Mouse (Mus musculus) layer of hippocampus, adult 9-11 months (tissue): ENCODE measurements around the gene Plscr3.
"Not testable (repeated sequence)": the region's sequence is repeated elsewhere in the genome, so short reads cannot be mapped to it uniquely, and the experiment has no call there.

Experiments
- DNase-seq: peaks from one replicate; pipeline ENCODE4 v3.0.0; 2022

Gene Plscr3

DNA sequence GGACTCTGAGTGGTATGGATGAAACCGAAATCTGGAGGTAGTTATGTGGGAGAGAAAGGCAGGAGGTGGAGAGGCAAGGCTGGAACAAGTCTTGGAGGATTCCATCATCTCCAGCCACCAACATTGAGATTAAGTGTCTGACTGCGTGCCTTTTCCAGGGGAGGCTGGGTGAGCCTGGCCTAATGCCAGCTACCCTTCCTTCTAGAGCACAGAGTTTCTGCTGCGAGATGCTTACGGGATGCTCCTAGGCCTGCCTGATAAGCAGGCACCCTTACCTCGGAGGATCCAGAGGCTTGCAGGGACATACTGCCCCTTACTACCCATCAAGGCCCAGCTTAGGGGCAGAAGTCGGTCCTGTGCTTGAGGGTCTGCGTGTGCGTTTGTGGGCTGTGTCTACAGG lies 12.6 kb upstream of the Plscr3 start:
- DNase-seq = no peak

DNA sequence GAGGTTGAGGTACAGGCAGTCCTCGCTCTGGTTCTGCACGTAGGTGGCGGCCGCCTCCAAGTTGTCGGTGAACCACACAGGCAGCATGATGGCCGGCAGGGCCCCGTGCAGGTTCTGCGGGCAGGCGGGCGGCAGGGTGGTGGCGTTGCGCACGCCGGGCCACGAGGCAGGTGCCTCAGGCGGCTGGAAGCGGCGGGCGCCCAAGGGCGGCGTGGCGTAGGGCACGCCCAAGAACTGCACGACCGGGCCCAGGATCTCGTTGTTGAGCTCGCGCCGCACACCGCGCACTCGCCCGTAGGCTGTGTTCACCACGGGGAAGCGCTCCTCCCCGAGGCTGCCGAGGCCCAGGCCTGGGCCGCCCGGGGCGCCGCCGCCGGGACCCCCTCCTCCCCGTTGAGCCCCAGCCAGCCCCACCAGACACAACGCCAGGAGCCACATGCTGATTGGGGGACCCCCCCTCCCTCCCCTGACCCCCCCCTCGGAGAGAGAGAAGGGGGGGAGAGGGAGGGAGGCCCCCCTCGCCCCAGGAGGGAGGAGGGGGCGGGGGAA lies 12.1 kb upstream of the Plscr3 start:
- no peak for DNase-seq

DNA sequence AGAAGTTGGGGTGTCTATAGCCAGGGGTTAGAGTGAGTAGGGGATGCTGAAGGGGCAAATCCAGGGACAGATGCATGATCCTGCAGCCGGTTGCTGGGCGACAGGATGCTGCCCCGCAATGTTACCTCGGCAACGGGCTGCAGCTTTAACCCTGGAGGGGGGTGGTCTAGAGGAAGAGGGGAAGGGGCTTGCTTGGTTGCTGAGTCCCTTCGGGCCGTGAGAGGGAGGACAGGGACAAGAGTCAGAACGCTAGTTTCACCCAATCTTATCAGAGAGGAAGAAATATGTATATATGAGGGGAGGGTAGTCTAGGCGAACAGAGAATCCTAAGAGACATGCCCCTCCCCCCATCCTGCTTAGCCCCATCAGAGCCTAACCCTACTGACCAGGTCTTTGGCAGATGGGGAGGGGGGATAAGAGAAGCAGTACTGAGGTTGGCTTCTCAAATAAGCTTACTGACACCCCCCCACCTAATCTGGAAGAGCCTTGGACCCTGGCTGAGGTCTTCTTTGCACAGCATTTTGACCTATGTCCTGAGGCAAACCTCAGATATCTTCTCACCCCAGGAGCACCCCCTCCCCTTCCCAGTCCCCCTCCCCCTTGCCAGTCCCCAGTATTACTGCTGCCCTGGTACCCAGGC lies 10.7 kb upstream of the Plscr3 start:
- no peak for DNase-seq

DNA sequence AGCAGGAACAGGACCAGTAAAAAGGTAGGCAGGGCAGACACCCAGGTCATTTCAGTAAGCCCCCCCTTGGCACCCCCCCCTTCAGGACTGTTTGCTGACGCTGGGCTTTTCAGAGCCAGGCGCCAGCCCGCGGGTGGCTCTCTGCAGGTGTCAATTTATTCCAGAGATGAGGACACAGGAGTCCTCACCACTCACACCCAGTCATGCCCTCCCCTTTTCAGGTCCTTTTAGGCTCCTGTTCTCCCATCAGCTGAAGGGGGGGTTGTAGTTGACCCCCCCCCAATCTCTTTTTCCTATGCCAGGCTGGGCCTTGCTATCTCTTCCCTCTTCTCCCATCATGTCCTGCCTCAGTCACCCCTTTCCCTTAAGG lies 10.2 kb upstream of the Plscr3 start:
- no peak for DNase-seq

DNA sequence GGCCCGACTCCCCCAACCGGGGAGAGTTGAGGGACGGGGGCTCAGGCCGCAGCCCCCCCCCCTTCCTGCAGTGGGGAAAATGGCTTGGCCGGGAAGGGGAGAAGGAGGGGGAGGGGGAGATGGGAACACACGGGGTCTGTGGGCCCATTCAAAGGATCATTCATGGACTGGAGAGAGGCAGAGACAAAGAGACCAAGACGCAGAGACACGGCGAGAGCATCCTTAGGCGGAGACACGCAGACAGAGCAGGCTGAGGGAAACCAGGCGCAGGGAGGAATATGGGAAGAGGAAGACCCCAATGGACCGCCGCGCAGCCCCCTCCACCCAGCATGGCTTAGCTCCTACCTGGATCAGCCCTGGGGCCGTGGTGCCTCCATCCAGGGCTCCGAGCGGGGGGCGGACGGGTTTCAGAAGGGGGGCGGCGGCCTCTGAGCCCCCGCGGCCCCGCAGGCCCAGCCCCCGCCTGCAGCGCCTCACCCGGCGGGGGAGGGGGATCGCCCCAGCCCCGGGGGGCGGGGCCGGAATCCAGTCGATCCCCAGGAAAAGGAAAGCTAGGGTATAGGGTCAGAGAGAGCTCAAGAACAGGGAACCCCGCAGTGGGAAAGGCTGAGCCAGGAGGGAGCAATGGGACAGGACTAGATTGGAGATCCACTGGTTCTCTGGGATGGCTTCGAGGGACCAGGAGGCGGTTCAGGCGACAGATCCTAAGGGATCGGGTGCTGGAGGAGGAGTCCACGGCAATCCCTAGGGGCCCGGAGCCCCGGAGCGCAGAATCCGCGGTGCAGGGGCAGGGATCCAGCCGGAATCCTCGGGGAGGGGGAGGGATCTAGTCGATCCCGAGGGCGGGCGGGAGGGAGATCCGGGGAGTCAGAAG lies 9.2 kb upstream of the Plscr3 start:
- DNase-seq = peak; percentile 44

DNA sequence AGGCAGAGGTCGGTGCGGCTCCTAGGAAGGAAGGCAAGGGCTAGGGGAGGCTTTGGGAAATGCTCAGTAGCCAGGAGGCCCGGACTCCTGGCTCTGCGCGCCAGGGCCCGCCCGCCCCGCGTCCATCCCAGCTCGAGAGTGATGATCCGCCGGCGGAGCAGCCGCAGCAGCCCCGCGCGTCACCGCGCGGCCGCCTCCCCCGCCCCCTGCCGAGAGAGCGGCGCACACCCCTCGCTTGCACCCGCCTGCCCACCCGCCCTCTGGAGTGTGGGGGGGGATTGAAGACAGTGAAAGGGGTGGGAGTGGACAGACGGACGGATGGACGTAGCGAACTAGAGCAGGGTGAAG lies 8.6 kb upstream of the Plscr3 start, which contains the start of gene Nlgn2:
TSS of gene Nlgn2 (minus strand) at position 181 of the 348 bp plus-strand sequence.
- no peak for DNase-seq

DNA sequence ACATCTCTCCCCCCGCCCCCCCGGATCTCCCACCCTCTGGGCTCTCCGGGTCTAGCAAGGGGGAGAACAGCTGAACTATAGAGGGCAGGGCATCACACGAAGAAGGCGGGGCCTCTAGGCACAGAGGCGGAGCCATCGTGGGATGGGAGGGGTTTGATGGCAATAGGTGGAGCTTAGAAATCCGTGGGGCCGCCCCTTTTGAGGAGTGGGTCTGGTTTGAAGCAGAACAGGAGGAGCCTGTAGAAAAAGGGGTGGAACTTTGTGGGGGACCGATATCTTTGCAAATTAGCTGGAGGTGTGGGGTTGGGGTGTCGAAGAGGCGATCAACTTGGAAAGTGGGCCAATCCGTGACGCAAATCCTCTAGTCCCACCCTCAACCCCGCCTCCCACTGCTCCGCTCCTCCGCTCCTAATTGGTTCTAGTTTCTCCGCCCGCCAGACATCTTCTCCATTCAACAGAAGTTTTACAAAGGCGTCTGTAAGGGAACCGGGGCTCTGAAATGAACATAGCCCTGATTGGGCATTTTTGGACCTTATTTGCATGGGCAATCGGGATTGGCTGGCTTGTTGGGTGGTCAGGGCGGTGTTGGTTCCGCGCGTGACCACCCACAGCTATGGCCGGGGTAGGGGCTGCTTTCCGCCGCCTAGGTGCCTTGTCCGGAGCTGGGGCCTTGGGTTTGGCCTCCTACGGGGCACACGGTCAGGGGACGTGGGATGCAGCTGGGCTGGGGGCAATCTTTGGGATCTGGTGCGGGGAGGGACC lies 8.0 kb upstream of the Plscr3 start, which contains the start of gene Tmem256:
TSS of gene Tmem256 (plus strand) at position 563 of the 762 bp plus-strand sequence.
- DNase-seq = peak; percentile 99

DNA sequence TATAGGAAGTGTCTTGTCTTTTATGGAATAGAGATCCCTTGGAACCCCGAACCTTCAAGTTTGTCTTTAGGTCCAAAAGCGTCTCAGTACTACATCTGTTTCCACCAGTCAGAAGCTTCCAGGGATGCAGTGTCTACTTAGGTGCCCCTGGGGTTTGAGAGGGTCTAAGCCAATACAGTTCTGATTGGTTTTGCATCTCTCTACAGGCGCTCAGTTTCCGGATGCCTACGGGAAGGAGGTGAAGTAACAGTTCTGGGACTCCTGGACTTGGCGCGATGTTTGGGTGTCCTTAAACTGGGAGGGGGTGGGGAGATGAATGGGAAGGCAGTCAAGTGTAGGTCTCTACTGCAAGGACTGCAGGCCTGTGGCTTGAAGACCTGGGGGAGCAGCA lies 7.5 kb upstream of the Plscr3 start:
- DNase-seq = no peak

DNA sequence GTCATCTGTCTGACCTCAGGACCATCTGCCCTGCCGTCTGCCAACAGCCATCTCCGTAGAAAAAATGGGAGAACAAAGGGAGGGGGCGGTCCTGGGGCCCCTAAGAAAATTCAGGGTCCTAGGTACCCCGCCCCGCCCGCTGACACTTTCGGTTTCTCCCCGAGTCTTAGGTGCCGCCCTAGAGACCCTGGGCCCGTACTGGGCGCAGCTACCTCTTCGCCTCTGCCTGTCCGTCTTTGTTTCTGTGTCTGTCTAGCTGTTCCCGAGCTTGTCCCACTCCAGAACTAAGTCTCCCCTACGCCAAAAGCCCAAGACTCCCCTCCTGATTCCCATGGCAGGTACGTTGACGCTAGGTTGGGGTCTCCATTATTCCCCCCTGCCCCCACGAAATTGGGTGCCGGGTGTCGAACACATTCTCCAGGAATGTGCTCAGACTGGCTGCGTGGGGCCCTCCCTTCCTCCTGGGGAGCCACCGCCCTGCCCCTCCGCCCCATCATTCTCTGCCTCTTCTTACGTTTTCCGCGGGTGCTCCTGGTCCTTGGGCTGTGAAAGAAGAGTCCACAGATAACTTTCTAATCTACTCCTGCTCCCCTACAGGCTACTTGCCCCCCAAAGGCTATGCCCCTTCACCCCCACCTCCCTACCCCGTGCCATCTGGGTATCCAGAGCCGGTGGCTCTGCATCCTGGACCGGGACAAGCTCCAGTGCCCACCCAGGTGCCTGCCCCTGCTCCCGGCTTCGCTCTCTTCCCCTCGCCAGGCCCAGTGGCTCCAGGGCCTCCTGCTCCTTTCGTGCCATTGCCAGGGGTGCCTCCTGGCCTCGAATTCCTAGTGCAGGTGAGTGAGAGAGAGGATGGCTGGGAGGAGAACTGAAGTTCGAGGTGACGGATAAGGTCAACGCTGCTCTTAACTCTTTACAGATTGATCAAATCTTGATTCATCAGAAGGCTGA lies 837 bp downstream of the Plscr3 start:
- no peak for DNase-seq

DNA sequence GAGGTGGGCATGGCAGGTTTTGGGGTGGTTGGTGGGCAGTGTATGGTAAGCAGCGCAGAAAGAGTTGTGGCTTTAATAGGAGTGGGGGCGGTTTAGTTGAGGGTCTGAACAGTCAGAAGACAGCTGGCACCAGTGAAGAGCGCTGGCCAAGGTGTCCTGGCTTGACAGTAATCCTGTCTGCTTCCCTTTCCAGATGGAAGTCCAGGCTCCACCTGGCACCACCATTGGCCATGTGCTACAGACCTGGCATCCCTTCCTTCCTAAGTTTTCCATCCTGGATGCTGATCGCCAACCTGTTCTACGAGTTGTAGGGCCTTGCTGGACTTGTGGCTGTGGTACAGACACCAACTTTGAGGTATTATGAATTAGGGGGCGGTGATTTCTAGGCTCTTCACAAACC lies 1.8 kb downstream of the Plscr3 start:
- DNase-seq = no peak

DNA sequence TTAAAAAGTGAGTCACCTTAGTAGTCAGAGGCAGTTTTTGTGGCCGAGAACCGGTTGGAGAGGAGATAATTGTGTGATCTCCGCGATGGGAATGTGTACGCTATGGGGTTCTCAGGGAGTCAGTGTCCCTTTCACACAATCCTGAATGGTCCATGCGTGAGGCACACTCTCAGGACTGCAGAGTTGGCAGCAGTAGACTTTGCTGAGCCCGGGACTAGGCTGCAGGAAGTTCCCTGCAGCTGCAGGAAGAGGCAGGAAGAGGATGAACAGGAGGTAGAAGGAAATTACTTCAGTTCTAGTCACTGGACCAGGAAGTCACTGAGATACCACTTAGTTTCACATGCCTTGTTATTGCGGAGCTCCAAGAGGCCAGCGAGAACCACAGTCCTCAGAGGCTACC lies 3.0 kb downstream of the Plscr3 start:
- no peak for DNase-seq

DNA sequence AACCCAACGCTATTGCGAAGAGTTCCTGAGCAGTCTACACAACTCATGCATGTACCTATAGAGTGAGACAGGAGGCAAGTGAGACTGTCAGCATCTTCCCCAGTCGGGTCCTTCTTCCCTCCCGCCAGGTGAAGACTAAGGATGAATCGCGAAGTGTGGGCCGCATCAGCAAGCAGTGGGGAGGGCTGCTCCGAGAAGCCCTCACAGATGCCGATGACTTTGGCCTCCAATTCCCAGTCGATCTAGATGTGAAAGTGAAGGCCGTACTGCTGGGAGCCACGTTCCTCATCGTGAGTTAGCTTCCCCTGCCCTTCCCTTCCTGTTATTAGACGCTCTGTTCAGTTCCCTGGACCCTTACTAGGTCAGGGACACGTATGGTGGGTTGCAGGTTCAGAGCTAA lies 3.7 kb downstream of the Plscr3 start:
- no peak for DNase-seq

DNA sequence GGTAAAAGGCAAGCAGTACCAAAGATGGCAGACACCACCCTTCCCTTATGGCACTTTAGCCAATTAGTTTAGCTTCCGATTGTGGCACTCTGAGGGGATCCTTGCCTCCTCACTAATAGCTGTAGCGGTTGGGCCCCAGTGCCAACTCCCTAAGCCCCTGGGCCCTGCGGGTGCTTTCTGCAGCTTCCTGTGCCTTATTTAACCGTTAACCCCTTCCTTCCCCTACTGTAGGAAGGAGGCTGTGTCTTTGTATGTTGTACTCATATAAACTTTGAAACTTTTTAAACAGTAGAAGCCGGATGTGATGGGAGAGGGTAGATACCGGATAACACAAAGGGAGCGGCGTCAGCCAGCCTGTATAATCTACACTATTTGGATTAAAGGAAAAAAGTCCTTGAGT lies 4.6 kb downstream of the Plscr3 start:
- no peak for DNase-seq

DNA sequence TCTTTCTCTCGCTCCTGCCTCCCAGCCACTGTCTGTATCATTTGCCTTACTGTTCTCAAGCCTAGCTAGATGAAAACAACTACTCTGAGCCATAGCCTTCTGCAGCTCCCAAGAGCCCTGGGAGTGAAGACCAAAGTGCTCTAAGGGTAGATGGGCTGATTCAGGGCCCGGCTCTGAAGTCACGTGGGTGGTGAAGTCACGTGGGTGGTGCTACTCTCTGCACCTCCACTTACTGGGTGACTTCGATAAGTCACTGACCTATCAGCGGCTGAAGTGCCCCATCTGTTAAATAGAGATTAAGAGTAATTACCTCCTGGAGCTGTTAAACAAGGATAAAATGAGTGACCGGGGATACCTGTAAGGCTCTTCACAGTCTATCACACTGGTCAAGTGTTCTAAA lies 7.8 kb downstream of the Plscr3 start:
- DNase-seq = no peak

DNA sequence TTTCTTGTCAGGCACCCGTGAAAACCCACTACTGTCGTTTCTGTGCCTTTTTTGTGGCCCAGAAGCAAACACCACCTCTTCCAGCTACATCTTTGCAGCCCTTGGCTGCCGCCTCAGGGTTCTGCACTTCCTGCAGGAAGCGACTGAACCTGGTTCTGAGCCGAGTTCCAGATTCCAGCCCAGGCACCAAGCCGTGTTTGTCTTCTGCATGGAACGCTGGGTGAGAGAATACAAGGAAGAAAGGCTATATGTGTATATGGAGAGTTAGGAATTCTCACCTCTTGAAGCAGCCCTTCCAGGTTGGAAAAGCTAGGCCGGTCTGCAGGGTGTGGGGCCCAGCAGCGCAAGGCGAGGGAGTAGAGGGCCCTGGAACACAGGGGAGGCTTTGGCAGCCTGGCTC lies 8.5 kb downstream of the Plscr3 start:
- no peak for DNase-seq

DNA sequence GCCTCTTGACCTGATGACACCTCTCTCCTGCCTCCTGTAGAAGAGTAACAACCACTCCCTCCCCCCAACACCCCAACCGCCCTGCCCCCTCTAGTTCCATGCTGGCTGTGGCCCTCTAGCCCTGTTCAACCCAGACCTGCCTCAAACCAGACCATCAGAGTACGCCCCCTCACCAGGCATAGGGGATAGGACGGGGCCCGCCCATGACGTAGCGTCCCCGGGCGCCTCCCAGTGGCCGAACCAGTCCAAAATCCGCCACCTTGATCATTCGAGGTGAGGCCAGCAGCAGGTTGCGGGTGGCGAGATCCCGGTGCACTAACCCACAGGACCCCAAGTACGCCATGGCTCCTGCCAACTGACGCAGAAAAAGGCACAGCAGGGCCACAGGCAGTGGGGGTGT lies 9.2 kb downstream of the Plscr3 start:
- no peak for DNase-seq

DNA sequence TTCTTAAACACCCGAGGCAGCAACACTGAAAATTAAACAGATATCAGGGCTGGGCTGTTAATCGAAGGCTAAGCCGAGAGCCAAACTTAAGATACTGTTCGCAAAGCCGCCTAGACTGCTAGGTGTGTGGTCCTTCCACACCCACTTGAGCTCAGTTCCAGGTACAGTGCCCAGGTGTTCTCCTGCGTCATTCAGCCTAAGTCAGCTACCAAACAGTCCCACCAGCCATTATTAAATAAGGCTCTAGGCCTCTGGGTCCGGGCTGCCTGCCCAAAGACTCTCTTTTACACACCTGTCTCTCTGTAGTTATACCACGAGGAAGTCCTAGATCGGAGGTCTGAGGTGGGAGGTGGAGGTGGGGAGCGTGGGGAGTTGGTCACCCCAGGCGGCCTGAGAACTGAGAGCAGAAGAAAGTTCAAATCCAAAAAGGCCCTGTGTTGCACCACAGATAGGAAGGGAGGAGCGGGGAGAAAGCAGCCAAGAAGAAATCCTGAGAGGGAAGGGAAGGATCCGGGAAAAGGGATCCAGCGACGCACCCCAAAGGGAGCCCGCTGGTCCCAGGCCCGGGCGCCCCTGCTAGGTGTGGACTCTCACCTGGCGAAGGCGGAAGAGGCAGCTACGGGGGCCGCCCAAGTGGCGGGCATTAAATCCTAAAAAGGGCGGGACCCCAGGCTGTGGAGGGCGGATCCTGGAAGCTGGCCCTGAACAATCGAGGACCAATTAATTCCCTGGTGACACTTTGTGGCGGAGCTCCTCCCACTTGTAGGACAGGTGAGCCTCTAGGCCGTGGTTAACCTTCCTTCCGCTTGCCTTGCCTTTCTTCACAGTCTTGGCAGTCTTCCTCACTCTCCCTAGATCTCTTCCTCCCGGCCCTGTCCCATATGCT lies 12.2 kb downstream of the Plscr3 start, which contains the start of gene Tnk1:
TSS of gene Tnk1 (minus strand) at position 618 of the 886 bp plus-strand sequence.
- no peak for DNase-seq

DNA sequence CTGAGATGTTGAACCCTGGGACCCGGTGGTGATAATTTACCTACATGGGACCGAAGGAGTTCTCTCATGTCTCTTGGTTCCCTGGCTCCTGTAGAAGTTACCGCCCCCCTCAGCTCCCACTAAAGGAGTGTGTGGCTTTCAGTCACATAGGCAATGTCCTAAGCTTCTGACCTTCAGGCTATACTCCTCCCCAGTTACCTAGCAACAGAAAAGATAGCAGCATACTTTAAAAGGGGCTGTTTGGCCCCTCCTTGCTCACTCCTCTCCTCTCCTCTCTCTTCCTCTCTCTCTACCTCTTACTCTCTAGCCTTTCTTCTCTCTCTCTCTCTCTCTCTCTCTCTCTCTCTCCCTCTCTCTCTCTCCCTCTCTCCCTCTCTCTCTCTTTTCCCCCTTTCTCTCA lies 17.6 kb downstream of the Plscr3 start:
- DNase-seq = not testable (repeated sequence)

DNA sequence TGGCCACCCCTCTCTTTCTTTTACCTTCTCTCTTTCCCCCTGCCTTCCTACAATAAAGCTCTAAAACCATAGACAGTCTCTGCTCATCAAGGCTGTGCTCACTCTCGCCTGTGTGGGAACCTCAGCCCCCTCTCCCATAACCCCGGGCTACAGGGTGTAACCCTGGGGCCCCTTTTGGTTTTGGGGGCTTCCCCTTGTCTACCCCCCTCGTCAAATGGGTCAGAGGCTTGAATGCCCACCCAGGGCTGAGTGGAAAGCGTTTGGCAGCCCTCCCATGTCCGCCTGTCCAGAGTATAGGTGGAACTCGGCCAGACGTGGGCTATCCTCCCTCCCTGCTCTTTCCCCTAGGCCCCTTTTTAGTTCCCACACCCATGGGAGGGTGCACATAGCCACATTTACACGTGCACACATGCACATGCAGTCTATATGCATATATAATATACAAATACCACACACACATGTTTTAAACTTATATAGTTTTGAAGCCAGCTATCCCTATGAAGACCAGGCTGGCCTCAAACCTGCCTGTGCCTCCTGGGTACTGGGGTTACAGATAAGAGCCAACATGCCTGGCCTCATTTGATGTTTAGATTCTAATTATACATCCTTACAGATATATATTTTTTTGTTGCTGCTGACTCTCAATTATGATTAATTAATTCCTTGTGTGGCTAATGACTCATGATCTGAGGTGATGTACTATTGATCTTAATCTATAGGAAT lies 18.1 kb downstream of the Plscr3 start:
- DNase-seq = no peak

DNA sequence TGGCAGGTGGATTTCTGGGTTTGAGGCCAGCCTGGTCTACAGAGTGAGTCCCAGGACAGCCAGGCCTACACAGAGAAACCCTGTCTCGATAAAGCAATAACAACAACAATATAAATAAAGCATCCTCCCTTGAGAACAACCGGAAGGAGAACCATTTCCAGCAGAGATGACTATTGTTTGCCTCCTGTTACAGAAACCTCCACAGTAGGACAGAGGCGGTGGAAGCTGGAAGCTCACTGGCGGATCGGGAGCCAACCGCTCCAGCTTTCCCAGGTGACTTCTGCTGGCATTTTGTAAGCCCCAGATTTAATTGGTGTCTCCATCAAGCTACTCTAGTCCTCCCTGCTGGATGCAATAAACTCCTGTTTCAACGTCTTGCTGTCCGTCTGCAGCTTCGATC lies 19.4 kb downstream of the Plscr3 start:
- DNase-seq = no peak
